Mouse (Mus musculus) bone marrow macrophage, adult 2 months (primary cell): ENCODE measurements around the gene Fbxw8. TPM values are rescaled to one million over a fixed set of nuclear protein-coding genes. Genes with fewer than 3 reads are reported as not detected.

ENCODE experiments used
- H3K27ac ChIP-seq: 2 replicates; pipeline ENCODE4 v1.5.1; 2012; ENCODE audit warnings: low read depth, low read length; ENCODE audit not compliant: insufficient read depth
- H3K4me1 ChIP-seq: 2 replicates; pipeline ENCODE4 v1.6.1; 2012; ENCODE audit warnings: low read length; ENCODE audit not compliant: control insufficient read depth, insufficient read depth
- H3K4me3 ChIP-seq: 2 replicates; pipeline ENCODE4 v1.5.1; 2012; ENCODE audit warnings: mild to moderate bottlenecking, low read length, moderate library complexity; ENCODE audit not compliant: insufficient read depth
- CTCF ChIP-seq: IDR thresholded peaks from 2 replicates; pipeline ENCODE4 v1.5.1; 2012; ENCODE audit warnings: low read depth, mild to moderate bottlenecking, low read length, moderate library complexity
- POLR2A ChIP-seq: IDR thresholded peaks from 2 replicates; pipeline ENCODE4 v1.6.1; 2012; ENCODE audit warnings: mild to moderate bottlenecking, low read depth, low read length, borderline replicate concordance
- polyA plus RNA-seq: library from polyadenylated mRNA; stranded (reverse); fragments of >200 nt; gene quantifications from 2 replicates; pipeline ENCODE4 v1.2.4, GENCODE M21; 2012; ENCODE audit not compliant: missing spikeins, insufficient read depth, insufficient read length

The Fbxw8 gene
- polyA plus RNA-seq, 1 experiment, result 16.7 TPM

GRCm38 (mm10) chr5:118050743-118051142, 104.5 kb downstream of the Fbxw8 start:
- Histone ChIP-seq H3K27ac (no peak overlapping the region), H3K4me1 (peaks cover 11% of the 10 kb centered on the region), H3K4me3 (no peak overlapping the region)
- TF ChIP-seq POLR2A (no peak), CTCF (no peak)

- Histone ChIP-seq H3K4me3 (no peak overlapping the region), H3K27ac (no peak overlapping the region), H3K4me1 (peaks cover 12% of the 10 kb centered on the region)
- no peak for TF ChIP-seq POLR2A
- no peak for TF ChIP-seq CTCF
Observed at GRCm38 (mm10) chr5:118048928-118049327, 106.3 kb downstream of the Fbxw8 start.

- TF ChIP-seq CTCF, result no peak
- Histone ChIP-seq H3K4me3 (no peak overlapping the region), H3K4me1 (peaks cover 12% of the 10 kb centered on the region), H3K27ac (no peak overlapping the region)
Observed at GRCm38 (mm10) chr5:118048412-118048811, 106.9 kb downstream of the Fbxw8 start.

- H3K27ac ChIP-seq, result no peak overlapping the region
- no peak overlapping the region for H3K4me3 ChIP-seq
- no peak for TF ChIP-seq CTCF
- TF ChIP-seq POLR2A, result no peak
- H3K4me1 ChIP-seq, result peaks cover 16% of the 10 kb centered on the region
Observed at GRCm38 (mm10) chr5:118047091-118047757, 108.0 kb downstream of the Fbxw8 start.

GRCm38 (mm10) chr5:118045385-118045784, 109.9 kb downstream of the Fbxw8 start:
- H3K4me1 ChIP-seq, result peaks cover 16% of the 10 kb centered on the region
- H3K4me3 ChIP-seq, result no peak overlapping the region
- no peak for TF ChIP-seq CTCF
- TF ChIP-seq POLR2A, result no peak
- no peak overlapping the region for H3K27ac ChIP-seq

- Histone ChIP-seq H3K4me1 (peaks cover 16% of the 10 kb centered on the region), H3K4me3 (no peak overlapping the region), H3K27ac (no peak overlapping the region)
- TF ChIP-seq CTCF (no peak), POLR2A (no peak)
Observed at GRCm38 (mm10) chr5:118044907-118045306, 110.4 kb downstream of the Fbxw8 start.

GRCm38 (mm10) chr5:118043761-118044160, 111.5 kb downstream of the Fbxw8 start:
- H3K27ac ChIP-seq, result no peak overlapping the region

GRCm38 (mm10) chr5:118042599-118042998, 112.7 kb downstream of the Fbxw8 start:
- Histone ChIP-seq H3K4me1 (peaks cover 10% of the 10 kb centered on the region), H3K4me3 (no peak overlapping the region), H3K27ac (no peak overlapping the region)
- TF ChIP-seq POLR2A, result no peak
- TF ChIP-seq CTCF, result no peak

More at GRCm38 (mm10) chr5:118043761-118044160, 111.5 kb downstream of the Fbxw8 start:
- TF ChIP-seq POLR2A (no peak), CTCF (no peak)
- no peak overlapping the region for H3K4me3 ChIP-seq
- peaks cover 10% of the 10 kb centered on the region for H3K4me1 ChIP-seq

- TF ChIP-seq CTCF (no peak), POLR2A (no peak)
- H3K4me1 ChIP-seq, result peaks cover 9% of the 10 kb centered on the region; the same call in 1 of the 2 replicates
- no peak overlapping the region for H3K4me3 ChIP-seq
Observed at GRCm38 (mm10) chr5:118039241-118039668, 116.0 kb downstream of the Fbxw8 start.

GRCm38 (mm10) chr5:118037798-118038484, 117.3 kb downstream of the Fbxw8 start:
- Histone ChIP-seq H3K4me1 (peaks cover 9% of the 10 kb centered on the region; the same call in 1 of the 2 replicates), H3K4me3 (no peak overlapping the region), H3K27ac (no peak overlapping the region)
- TF ChIP-seq POLR2A (no peak), CTCF (no peak)

More at GRCm38 (mm10) chr5:118039241-118039668, 116.0 kb downstream of the Fbxw8 start:
- H3K27ac ChIP-seq, result no peak overlapping the region
